Mouse (Mus musculus) erythroblast, embryonic 14.5 days (primary cell): ENCODE data around the gene Smim24. TPM values are rescaled to one million over a fixed set of nuclear protein-coding genes. Genes with fewer than 3 reads are reported as not detected.

ENCODE experiments used
- H3K27me3 ChIP-seq: 2 replicates; pipeline ENCODE4 v1.6.1; 2012; ENCODE audit warnings: inconsistent platforms; ENCODE audit not compliant: control insufficient read depth
- H3K36me3 ChIP-seq: 2 replicates; pipeline ENCODE4 v1.6.1; 2012; ENCODE audit warnings: mild to moderate bottlenecking, inconsistent platforms; ENCODE audit not compliant: control insufficient read depth
- H3K4me1 ChIP-seq: 2 replicates; pipeline ENCODE4 v1.6.1; 2012; ENCODE audit warnings: inconsistent platforms; ENCODE audit not compliant: control insufficient read depth
- H3K4me3 ChIP-seq: replicated peaks from 2 replicates; pipeline ENCODE3; 2012; ENCODE audit warnings: moderate library complexity, mild to moderate bottlenecking, inconsistent platforms
- H3K9me3 ChIP-seq: 2 replicates; pipeline ENCODE4 v1.6.1; 2012; ENCODE audit warnings: low read length, inconsistent platforms, mixed read lengths; ENCODE audit not compliant: control insufficient read depth
- GATA1 ChIP-seq: IDR thresholded peaks from 2 replicates; pipeline ENCODE4 v1.6.1; 2012; ENCODE audit warnings: low read length, inconsistent platforms, mixed read lengths
- TAL1 ChIP-seq: IDR thresholded peaks from 3 replicates; pipeline ENCODE4 v1.6.1; 2012; ENCODE audit warnings: low read length, inconsistent platforms, mixed read lengths
- polyA plus RNA-seq: library from polyadenylated mRNA; stranded (reverse); fragments of >175 nt; gene quantifications from 2 replicates; pipeline ENCODE4 v1.2.3, GENCODE M21; 2012

The Smim24 gene
- polyA plus RNA-seq, 1 experiment = not detected

DNA sequence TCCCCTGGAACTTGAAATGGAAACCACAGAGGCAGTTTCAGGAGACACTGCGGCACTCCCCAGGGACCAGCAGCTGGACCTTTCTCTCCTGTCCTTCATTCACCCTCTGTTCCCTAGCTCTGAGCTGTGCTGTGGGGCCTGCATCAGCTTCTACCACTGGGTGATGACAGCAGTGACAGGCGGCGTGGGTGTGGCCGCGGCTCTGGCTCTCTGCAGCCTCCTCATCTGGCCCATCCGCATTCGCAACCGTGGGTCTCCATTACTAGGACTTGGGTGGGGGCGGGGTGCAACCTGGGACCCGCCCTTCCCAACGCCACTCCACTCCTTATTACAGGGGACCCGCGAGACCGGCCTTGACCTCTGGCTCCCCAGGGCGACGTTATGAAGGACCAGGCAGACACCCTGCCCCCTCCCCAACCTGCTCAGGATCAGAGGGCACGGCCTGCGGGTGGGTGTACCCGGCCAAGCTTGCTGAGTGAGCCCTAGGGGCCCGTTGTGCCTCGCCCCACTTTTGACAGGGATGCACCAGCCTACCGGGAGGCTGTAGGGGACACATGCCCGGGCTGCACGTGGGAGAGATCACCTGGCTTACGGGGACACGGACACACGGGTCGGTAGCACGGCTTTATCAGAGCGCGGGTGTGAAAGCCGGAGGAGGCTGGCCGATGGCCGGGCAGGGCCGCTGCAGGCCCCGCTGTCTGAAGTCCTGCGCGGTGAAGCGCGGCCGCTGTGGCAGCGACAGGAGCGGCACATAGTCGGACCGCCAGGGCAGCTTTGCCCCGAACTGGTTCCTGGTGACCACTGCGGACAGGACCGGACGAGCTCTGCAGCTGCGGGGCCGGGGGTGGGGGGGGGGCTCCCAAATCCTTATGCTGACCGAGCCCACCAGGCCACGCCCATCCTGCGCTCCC lies 29.2 kb upstream of the Smim24 start:
- TF ChIP-seq GATA1 (no peak), TAL1 (no peak)
- peaks cover 99% of the 10 kb centered on the region for H3K36me3 ChIP-seq

DNA sequence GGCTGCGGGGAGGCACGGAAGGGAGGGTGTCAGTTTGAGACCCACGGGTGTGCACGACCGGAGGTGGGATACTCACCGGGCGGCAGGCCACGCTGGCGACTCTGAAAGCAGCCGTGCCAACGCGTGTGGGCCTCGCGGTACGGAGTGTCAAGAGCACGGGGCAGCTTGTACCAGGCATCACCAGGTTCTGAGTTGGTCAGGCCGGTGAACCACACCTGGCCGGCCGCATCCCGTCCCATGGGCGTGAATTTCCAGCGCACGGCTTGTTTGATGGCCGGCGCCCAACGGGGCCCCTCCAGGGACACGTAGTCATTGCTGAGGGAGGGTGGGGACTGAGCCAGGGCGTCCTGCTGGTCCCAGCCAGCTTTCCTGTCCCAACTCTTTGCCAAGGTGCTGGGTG lies 28.2 kb upstream of the Smim24 start:
- TF ChIP-seq TAL1 (no peak), GATA1 (no peak)
- H3K36me3 ChIP-seq = peaks cover 100% of the 10 kb centered on the region
- H3K4me3 ChIP-seq = peak overlapping the region; percentile 21
- H3K27me3 ChIP-seq = no peaks in the 10 kb centered on the region; the same call in 1 of the 2 replicates
- H3K4me1 ChIP-seq = peaks cover 95% of the 10 kb centered on the region
- H3K9me3 ChIP-seq = peaks cover 2% of the 10 kb centered on the region; the same call in 1 of the 2 replicates

More for the DNA sequence above, 29.2 kb upstream of the Smim24 start:
- Histone ChIP-seq H3K9me3 (peaks cover 2% of the 10 kb centered on the region; the same call in 1 of the 2 replicates), H3K4me1 (peaks cover 100% of the 10 kb centered on the region), H3K4me3 (peak overlapping the region; percentile 57), H3K27me3 (no peaks in the 10 kb centered on the region; the same call in 1 of the 2 replicates)

DNA sequence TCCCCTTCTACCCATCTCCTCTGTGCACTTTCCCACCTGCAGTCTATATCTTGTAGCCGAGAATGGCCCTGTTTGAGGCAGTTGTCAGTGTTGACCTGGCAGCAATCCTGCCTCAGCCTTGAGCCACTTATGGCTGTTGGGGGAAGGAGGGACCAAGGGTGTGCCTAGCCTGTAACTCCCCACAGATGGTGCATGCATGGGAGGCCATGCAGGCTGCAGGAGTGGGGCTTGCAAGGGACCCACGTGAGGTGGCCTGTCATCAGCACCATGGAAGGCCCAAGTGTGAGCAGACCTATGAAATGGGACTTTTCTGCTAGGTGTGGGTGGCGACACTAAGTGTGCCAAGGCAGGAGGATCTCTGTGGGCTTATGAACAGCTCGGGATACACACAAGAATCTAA lies 27.8 kb upstream of the Smim24 start:
- Histone ChIP-seq H3K36me3 (peaks cover 100% of the 10 kb centered on the region), H3K27me3 (no peaks in the 10 kb centered on the region; the same call in 1 of the 2 replicates), H3K4me1 (peaks cover 93% of the 10 kb centered on the region), H3K4me3 (no peak overlapping the region), H3K9me3 (peaks cover 2% of the 10 kb centered on the region; the same call in 1 of the 2 replicates)
- no peak for TF ChIP-seq GATA1
- no peak for TF ChIP-seq TAL1

DNA sequence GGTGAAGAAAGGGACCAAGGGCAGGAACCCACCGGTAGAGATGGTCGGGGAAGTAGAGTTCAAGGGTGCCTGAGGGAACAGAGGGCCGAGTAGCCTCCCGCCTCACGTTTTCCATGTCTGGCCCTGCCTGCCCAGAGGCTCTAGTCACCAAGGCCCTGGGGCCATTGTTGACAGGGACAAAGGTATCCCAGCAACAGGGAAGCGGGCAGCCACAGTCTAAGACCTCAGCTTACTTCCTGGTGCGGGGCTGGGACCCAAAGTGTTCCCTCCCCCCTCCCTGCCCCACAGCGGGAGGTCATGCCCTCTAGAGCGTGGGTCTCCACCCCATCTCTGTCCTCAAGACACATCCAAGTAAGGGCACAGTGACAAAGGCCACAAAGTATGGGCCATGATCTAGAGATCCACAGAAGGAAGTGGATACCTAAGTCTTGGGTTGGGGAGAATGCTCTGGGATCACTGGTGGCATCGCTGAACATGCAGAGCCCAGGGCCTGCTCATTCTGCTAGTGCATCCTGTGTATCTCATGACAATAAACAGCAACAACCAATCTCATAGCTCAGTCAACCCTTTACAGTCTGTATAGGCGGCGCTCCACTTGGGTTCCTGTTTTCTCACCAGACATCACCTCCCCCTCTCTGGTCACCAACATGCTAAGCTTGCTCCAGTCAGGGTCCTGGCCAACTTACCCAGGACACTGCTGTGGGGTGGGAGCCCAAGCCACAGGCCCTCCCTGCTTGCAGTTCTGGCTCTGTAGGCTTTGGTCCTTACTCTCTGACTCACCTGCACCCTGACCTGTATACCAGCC lies 27.0 kb upstream of the Smim24 start, which contains the start of gene 4930404N11Rik:
Gene 4930404N11Rik, minus strand, starts transcription at position 145 of the 805 bp plus-strand sequence.
- Histone ChIP-seq H3K4me1 (peaks cover 88% of the 10 kb centered on the region), H3K36me3 (peaks cover 100% of the 10 kb centered on the region), H3K4me3 (peak within 1 kb of the TSS; percentile 21), H3K9me3 (peaks cover 2% of the 10 kb centered on the region; the same call in 1 of the 2 replicates), H3K27me3 (no peaks in the 10 kb centered on the region; the same call in 1 of the 2 replicates)
- TF ChIP-seq GATA1 (no peak), TAL1 (no peak)

DNA sequence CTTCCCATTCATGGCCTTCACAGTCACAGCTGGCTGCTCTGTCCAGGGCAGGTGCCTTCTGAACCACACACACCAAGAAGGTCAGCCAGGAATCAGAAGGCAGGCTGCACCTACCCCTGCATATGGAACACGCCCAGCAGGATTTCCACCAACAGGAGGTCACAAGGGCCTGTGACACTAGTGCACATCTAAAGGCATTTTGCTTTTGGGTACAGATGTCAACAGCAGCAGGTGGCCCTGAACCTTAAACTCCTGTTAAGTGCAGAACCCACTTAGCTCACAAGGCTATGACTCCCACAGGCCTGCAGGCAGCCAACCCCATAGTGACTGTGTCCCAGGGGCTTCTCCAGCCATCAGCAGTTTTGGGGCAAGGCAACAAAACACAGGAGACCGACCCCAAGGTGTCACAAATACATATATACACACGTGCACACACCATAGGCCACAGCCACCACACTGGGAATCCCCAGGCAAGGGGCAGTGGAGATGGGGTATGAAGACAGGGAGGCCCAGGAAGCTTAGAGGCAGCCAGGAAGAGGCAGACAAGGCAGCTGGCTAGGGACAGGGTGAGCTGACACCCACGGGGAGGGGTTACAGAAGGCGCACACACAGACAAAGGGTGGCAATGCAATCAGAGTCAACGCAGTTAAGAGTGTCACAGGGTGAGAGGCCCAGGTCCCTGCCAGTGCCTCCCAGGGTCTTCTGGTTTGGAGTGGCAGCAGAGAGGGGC lies 26.2 kb upstream of the Smim24 start:
- TF ChIP-seq TAL1 = no peak
- no peak for TF ChIP-seq GATA1
- Histone ChIP-seq H3K27me3 (no peaks in the 10 kb centered on the region; the same call in 1 of the 2 replicates), H3K4me1 (peaks cover 83% of the 10 kb centered on the region), H3K36me3 (peaks cover 100% of the 10 kb centered on the region), H3K4me3 (no peak overlapping the region), H3K9me3 (peaks cover 2% of the 10 kb centered on the region; the same call in 1 of the 2 replicates)

DNA sequence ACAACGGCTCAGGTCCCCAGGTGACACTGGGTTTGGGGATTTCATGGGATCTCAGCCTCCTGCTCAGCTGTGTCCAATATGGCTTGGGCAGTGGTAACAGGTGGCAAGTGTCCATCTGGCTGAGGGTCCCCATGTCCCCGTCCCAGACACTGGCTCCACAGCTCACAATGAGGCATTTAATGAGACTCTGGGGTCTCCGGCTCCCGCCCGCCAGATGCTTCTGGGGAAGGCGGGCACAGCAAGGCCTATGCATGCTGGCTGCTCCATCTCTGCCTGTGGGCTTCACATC lies 25.7 kb upstream of the Smim24 start:
- TF ChIP-seq TAL1 (no peak), GATA1 (no peak)
- H3K36me3 ChIP-seq = peaks cover 100% of the 10 kb centered on the region

DNA sequence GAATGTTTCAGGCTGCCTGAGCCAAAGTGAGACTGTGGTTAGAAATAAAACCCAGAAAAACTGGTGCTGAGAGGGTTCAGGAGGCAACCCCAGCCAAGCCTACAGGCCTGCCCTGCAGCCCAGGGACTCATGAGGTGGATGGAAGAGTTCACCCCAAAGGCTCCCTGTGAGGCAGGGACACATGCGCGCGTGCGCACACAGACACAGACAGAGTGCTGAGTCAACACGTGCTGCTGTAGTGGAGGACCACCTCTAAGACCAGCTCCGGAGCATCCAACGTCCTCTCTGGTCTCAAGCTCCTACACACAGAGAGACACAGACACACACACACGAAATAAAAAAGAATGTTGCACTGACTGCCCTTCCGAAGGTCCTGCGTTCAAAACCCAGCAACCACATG lies 17.5 kb upstream of the Smim24 start:
- Histone ChIP-seq H3K4me1 (peaks cover 75% of the 10 kb centered on the region), H3K36me3 (peaks cover 83% of the 10 kb centered on the region), H3K9me3 (no peaks in the 10 kb centered on the region), H3K27me3 (no peaks in the 10 kb centered on the region; the same call in 1 of the 2 replicates), H3K4me3 (peak overlapping the region; percentile 90)
- TF ChIP-seq GATA1 (no peak), TAL1 (no peak)

More for the DNA sequence above, 25.7 kb upstream of the Smim24 start:
- Histone ChIP-seq H3K4me3 (no peak overlapping the region), H3K9me3 (peaks cover 2% of the 10 kb centered on the region; the same call in 1 of the 2 replicates), H3K4me1 (peaks cover 83% of the 10 kb centered on the region), H3K27me3 (no peaks in the 10 kb centered on the region; the same call in 1 of the 2 replicates)

DNA sequence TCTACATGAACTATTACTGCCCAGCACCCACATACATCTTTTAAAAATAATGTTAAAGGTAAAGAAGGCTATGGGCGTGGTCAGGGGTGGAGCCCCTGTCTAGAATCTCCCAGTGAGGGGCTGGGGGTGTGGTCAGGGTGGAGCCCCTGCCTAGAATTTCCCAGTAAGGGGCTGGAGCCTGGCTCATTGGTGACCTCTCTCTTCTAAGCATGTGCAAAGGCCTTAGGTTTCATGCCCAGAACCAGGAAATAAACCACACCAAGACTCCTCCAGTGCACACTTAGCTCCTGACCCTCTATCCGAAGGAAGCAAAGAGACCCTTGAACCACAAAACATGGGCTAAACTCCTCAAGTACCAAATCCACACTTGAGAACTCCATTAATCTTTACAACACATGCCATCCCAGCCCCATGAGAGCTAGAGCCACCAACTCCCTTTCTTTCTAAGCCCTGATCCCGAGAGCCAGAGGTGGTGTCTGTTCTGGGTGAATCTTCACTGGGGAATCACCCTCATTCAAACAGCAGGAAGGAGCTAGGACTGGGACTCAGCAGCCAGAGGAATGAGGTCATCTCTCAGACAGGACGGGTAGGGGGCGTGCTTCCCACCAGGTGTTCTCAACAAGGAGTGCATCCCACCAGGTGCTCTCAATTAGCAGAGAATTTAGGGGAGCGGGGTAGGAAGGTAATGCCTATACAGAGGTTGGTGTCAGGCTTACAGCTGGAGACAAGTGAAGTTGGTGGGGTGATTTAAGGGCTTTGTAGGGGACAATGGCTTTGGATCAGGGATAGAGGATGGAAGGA lies 16.1 kb upstream of the Smim24 start:
- H3K4me3 ChIP-seq = peak overlapping the region; percentile 90
- H3K36me3 ChIP-seq = peaks cover 73% of the 10 kb centered on the region
- peaks cover 85% of the 10 kb centered on the region for H3K4me1 ChIP-seq
- no peak for TF ChIP-seq GATA1
- no peak for TF ChIP-seq TAL1
- no peaks in the 10 kb centered on the region for H3K27me3 ChIP-seq
- H3K9me3 ChIP-seq = no peaks in the 10 kb centered on the region
